Mouse (Mus musculus) heart, adult 11 months (tissue): ENCODE data around the gene Stxbp5l.
"Not testable (repeated sequence)": the region's sequence is repeated elsewhere in the genome, so short reads cannot be mapped to it uniquely, and the experiment has no call there.

ENCODE experiments used
- DNase-seq: peaks from one replicate; pipeline ENCODE4 v3.0.0; 2022

The Stxbp5l gene

GRCm38 (mm10) chr16:37273681-37274080, 111.1 kb downstream of the Stxbp5l start:
- no peak for DNase-seq

GRCm38 (mm10) chr16:37261678-37262077, 123.1 kb downstream of the Stxbp5l start:
- no peak for DNase-seq

DNA sequence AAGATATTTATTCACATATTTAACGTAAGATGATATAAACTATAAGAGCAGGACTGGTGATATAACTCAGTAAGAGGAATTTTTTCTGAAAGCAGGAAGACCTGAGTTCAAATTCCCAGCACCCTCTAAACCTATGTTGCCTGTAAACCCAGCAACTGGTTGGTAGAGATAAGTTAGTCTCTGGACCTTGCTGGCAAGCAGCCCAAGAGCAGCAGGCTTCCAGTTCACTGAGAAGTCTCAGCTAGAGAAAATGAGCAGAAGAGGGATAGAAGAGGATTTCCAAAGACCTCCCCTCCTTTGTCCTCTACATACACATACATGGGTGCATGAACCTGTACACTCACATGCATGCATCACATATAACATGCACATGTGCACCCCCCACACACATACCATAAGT, 165.6 kb downstream of the Stxbp5l start:
- DNase-seq = peak; percentile 24

GRCm38 (mm10) chr16:37208783-37209182, 176.0 kb downstream of the Stxbp5l start:
- peak; percentile 60 for DNase-seq

- DNase-seq = no peak
Observed at GRCm38 (mm10) chr16:37194152-37194551, 190.6 kb downstream of the Stxbp5l start.

DNA sequence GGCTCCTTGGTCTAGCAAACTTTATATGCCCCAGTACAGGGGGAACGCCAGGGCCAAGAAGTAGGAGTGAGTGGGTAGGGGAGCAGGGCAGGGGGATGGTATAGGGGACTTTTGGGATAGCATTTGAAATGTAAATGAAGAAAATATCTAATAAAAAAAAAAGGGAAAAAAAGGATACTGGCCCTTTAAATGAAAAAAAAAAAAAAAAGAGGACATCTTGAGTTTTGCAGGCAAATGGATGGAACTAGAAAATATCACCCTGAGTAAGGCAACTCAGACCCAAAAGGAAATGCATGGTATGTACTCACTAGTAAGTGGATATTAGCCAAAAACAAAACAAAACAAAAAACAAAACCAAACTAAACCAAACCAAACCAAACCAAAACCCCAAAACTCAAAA, 259.6 kb downstream of the Stxbp5l start:
- not testable (repeated sequence) for DNase-seq

DNA sequence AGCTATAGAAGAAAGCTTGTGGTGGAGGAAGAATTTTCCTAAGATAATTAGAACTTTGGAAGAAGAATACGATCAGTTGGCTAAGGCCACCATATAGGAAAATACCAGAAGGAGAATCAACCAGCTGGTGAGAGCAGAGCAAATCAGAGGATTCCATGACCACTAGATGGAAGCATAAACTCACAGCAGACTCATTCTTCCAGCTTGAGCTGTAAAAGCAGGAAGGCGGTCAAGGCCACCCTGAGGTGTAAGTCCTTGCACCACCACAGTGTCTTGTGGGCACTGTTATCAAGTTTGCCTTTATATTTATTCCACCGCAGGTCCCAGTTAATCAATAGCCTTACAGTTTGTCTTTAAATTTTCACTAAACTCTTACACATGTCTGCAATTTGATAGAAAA, 275.5 kb downstream of the Stxbp5l start:
- no peak for DNase-seq

GRCm38 (mm10) chr16:37108763-37109162, 276.0 kb downstream of the Stxbp5l start:
- DNase-seq = no peak

GRCm38 (mm10) chr16:37094169-37094833, 290.5 kb downstream of the Stxbp5l start:
- no peak for DNase-seq

GRCm38 (mm10) chr16:37089648-37090047, 295.1 kb downstream of the Stxbp5l start:
- DNase-seq = no peak

GRCm38 (mm10) chr16:37072354-37072753, 312.4 kb downstream of the Stxbp5l start:
- no peak for DNase-seq
